Mouse (Mus musculus): Measurements from ENCODE around the gene Spns1.
"Not testable (repeated sequence)": the region's sequence is repeated elsewhere in the genome, so short reads cannot be mapped to it uniquely, and the experiment has no call there.

Spns1 gene

GRCm38 (mm10) chr7:126338906-126339305, 38.3 kb downstream of the Spns1 start:
- DNase-seq (ENCODE audit: low spot score in 2 of 2): no peak

- DNase-seq (ENCODE audit: low spot score in 2 of 2): no peak
Observed at GRCm38 (mm10) chr7:126335556-126335955, 41.7 kb downstream of the Spns1 start.

- no peak for DNase-seq (ENCODE audit: low spot score in 2 of 2)
Observed at GRCm38 (mm10) chr7:126332691-126333090, 44.6 kb downstream of the Spns1 start.

DNA sequence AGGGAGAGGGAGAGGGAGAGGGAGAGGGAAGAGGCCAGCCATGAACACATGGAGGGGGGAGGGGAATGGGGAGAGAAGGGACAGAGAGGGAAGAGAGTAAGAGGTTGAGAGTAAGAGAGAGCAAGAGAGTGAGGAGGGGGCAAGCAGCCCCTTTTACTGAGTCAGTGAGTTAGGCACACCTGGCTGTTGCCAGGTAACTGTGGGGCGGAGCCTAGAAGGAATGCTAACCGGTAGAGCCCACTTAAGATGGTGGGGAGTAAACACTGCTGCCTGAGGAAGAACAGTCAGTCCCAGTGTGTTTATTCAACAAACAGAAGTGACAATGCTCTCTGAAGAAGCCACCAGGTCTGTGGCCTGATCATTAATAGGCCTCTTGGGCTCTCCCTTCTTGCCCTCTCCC, 46.6 kb downstream of the Spns1 start:
- DNase-seq (ENCODE audit: low spot score in 2 of 2): no peak

DNA sequence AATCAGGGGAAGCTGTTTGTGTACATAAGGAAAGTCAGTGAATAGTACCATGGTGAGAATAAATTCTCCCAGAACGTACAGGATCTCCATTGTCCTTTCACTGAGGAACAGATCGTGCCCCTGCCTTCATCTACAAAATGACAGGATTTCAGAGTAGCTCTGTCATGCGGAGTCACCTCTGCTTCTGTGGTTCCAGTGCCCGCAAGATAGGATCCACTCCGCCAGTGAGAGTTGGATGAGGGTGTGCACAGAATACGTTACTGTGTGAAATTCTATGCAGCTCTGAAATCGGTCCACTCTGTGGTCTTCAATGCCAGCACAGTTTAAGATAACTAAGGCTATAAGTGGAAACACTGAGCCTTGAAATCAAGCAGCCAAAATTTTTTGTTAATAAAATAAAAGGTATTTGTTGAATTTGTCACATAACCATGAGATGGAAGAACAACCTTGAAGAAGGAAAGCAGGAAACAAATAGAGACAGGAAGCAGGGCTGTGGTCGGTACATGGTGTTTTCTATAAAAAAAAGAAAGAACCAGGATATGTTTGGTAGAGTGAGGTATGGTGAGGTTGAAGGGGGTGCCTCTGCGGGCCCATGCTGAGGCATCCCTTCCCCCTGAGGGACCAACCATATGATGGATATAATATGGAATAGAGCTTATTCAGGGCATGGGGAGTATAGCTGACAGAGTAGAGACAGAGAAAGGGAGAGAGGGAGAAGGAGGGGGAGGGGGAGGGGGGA, 47.2 kb downstream of the Spns1 start:
- no peak for DNase-seq (ENCODE audit: low spot score in 2 of 2)

GRCm38 (mm10) chr7:126328848-126329247, 48.4 kb downstream of the Spns1 start:
- not testable (repeated sequence) for DNase-seq (ENCODE audit: low spot score in 2 of 2)

DNA sequence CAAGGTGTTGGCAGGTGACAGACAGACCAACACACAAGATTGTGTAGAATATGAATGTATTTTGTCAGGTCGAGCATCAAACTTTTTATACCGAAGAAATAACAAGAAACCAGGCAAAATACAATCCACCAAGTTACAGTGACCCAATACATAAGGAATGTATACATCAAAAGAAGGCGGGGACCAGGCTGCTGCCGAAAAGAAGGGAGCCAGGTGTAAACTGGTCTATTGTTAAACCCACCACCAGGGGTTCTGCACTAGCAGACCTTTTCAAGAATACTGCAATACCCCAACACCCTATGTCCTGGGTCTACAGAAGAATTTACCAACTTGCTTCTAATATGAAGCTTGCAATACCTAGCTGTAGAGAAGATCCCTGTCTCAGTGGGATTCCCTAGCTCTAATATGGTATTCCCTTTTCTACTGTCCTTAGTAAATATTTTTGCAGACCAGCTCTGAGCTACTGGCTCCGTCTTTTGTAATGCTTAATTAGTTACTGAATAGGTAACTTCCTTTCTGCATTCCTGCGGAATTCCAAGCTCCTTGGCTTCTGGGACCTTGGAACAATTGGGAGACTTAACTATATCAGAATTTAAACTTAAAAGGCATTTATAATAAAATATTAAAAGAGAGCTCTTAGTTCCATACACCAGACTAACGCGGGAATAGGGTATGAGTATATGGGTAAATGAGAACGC, 51.5 kb downstream of the Spns1 start:
- DNase-seq (ENCODE audit: low spot score in 2 of 2): not testable (repeated sequence)

- no peak for DNase-seq (ENCODE audit: low spot score in 2 of 2)
Observed at GRCm38 (mm10) chr7:126324791-126325190, 52.5 kb downstream of the Spns1 start.

- peak; percentile 59 to 81 for DNase-seq (ENCODE audit: low spot score in 2 of 2)
Observed at GRCm38 (mm10) chr7:126323729-126324128, 53.5 kb downstream of the Spns1 start.

All from cerebellum, postnatal 4 days (tissue).